Mouse (Mus musculus) gastrocnemius, adult 2 months (tissue): ENCODE data around the gene Cyp1b1. TPM values are rescaled to one million over a fixed set of nuclear protein-coding genes. Genes with fewer than 3 reads are reported as not detected.

Experiments used
- DNase-seq: peaks from one replicate; pipeline ENCODE4 v3.0.0; 2022
- H3K27ac ChIP-seq: fragments of 200-600 bp; 2 replicates; pipeline ENCODE4 v1.8.1; 2022; ENCODE audit warnings: mild to moderate bottlenecking
- H3K4me3 ChIP-seq: fragments of 200-600 bp; 2 replicates; pipeline ENCODE4 v1.8.1; 2022; ENCODE audit warnings: mild to moderate bottlenecking, moderate library complexity
- CTCF ChIP-seq: fragments of 200-600 bp; IDR thresholded peaks from 2 replicates; pipeline ENCODE4 v1.8.1; 2022; ENCODE audit warnings: antibody characterized with exemption, mild to moderate bottlenecking, moderate library complexity
- intact Hi-C: fragments of 180-260 bp; cut with DNase I; formaldehyde crosslinking; loops from one replicate; pipeline ENCODE4 v1.15.1; 2025
- total RNA-seq, 2 experiments: library from RNA; stranded (reverse); gene quantifications; 2 replicates each; pipeline ENCODE4 v1.2.3; 2021

Gene Cyp1b1
- total RNA-seq, 2 experiments from 2014 or later: 0.59 to 0.64 TPM

DNA sequence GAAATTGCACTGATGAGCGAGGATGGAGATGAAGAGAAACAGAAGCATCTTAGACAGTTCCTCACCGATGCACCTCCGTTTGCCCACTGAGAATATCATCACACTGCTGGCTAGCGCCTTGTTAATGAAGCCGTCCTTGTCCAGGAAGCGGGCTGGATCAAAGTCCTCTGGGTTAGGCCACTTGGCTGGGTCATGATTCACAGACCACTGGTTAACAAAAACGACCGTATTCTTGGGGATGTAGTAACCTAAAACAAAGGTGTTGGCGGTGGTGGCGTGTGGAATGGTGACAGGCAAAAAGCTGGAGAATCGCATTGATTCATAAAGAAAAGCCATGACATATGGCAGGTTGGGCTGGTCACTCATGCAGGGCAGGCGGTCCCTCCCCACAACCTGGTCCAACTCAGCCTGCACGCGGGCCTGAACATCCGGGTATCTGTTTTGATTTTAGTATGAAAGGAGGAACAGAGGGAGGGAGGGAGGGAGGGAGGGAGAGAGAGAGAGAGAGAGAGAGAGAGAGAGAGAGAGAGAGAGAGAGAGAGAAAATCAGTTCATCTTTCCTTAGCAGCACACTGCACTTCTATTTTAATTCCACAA is 4.5 kb downstream of the Cyp1b1 start:
- no peak overlapping the region for H3K4me3 ChIP-seq
- no peak for TF ChIP-seq CTCF

GRCm38 (mm10) chr17:79709718-79710117 is 5.1 kb downstream of the Cyp1b1 start:
- intact Hi-C loops: no loop called here
- TF ChIP-seq CTCF: no peak
- no peak overlapping the region for H3K4me3 ChIP-seq
- no peak overlapping the region for H3K27ac ChIP-seq
- no peak for DNase-seq

More for the DNA sequence above, 4.5 kb downstream of the Cyp1b1 start:
- intact Hi-C loops: no loop called here
- no peak overlapping the region for H3K27ac ChIP-seq
- DNase-seq: no peak

DNA sequence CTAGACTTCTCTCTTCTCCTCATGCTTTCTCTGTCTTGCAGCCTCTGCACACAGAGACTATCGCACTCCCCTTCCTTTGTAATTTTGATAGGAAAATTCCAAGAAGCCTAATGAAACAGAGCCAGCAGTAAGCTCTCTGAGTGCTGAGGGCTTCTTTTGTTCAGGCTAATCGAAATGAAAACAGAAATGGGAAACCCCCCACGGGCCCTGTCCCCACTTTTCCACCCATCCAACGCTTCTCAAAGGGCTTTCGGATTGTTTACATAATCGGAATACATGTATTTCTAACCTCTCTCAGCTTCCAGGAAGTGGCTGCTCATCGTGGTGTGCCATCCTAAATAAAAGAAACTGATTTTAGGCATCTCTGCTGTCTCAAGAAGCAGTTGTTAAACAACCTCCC is 6.7 kb downstream of the Cyp1b1 start:
- H3K27ac ChIP-seq: no peak overlapping the region
- H3K4me3 ChIP-seq: no peak overlapping the region
- intact Hi-C loops: no loop called here
- DNase-seq: no peak
- TF ChIP-seq CTCF: no peak

GRCm38 (mm10) chr17:79705671-79706455 is 9.0 kb downstream of the Cyp1b1 start:
- no peak overlapping the region for H3K4me3 ChIP-seq
- peak; percentile 32 for DNase-seq
- H3K27ac ChIP-seq: peak overlapping the region; percentile 17; the same call in 1 of the 2 replicates
- intact Hi-C loops: no loop called here
- no peak for TF ChIP-seq CTCF

DNA sequence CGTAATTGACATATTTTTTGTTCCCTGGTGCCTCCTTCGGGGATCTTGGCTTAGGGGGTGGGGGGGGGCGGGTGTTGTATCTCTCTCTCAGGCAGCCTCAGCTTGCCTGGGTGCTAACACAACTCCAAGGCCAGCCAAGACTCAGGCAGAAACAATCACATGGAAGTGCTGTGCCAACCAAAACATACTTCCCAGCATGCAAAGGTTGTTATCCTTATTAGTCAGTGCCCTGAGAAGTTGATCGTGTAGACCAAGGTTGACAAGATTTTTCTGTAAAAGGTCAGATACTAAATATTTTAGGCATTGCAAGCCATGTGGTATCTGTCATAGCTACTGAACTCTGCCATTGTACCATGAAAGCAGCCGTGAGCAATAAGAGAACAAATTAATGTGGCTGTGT is 14.0 kb downstream of the Cyp1b1 start:
- no peak for TF ChIP-seq CTCF
- intact Hi-C loops: no loop called here
- Histone ChIP-seq H3K27ac (no peak overlapping the region), H3K4me3 (no peak overlapping the region)
- DNase-seq: no peak

- intact Hi-C loops: loop anchor here (2.0 kb wide), 1 partner anchor 140 kb away; no protein-coding TSS in a partner anchor
- H3K4me3 ChIP-seq: no peak overlapping the region
- no peak for DNase-seq
- no peak overlapping the region for H3K27ac ChIP-seq
- TF ChIP-seq CTCF: peak; percentile 63
Observed at GRCm38 (mm10) chr17:79699197-79699596, 15.7 kb downstream of the Cyp1b1 start.

- H3K27ac ChIP-seq: no peak overlapping the region
- intact Hi-C loops: no loop called here
- TF ChIP-seq CTCF: no peak
- no peak overlapping the region for H3K4me3 ChIP-seq
- no peak for DNase-seq
Observed at GRCm38 (mm10) chr17:79695541-79695940, 19.3 kb downstream of the Cyp1b1 start.

DNA sequence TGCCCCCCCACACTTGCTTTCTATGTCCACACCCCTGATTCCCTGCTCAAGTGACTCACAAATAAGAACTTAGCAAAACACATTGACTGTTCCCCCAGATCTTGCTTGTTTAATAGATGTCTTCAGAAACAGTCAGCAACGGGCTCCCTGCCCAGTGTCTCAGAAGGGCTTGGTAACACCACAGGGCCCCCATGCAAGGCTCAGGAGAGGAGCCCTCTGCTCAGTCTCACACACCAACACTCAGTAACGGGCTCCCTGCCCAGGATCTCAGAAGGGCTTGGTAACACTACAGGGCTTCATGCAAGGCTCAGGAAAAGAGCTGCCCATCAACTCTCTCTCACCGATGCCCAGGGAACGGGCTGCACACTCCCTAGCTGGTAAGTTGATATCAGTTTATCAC is 19.8 kb downstream of the Cyp1b1 start:
- intact Hi-C loops: no loop called here

DNA sequence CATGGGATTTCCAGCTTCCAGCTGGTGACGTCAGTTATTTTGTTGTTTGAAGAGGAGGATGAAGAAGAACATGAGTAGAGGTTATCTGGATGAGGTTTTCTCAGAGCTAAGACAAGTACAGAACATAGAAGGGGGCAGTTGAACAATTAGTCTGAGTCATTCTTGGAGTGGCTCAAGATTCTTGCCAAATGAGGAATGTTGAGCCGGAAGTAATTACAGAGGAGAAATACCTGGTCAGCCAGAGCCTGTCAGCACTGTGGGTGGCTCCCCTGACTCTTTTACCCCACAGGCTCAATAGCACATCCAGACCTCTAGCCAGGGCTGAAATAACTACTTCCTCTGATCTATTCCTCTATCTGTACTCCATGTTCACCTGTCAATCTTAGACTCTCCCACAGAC is 44.0 kb downstream of the Cyp1b1 start:
- Histone ChIP-seq H3K4me3 (no peak overlapping the region), H3K27ac (no peak overlapping the region)
- intact Hi-C loops: no loop called here
- no peak for DNase-seq
- TF ChIP-seq CTCF: no peak

More for the DNA sequence above, 19.8 kb downstream of the Cyp1b1 start:
- no peak for DNase-seq
- TF ChIP-seq CTCF: no peak
- Histone ChIP-seq H3K27ac (no peak overlapping the region), H3K4me3 (no peak overlapping the region)

GRCm38 (mm10) chr17:79664106-79664417 is 50.8 kb downstream of the Cyp1b1 start:
- no peak overlapping the region for H3K4me3 ChIP-seq
- no peak for TF ChIP-seq CTCF
- no peak for DNase-seq
- no peak overlapping the region for H3K27ac ChIP-seq
- intact Hi-C loops: loop anchor here (5.0 to 10.0 kb wide), 3 partner anchors 53 to 518 kb away; partner anchors contain the start of gene Cyp1b1

- Histone ChIP-seq H3K4me3 (no peak overlapping the region), H3K27ac (no peak overlapping the region)
- peak; percentile 62 for TF ChIP-seq CTCF
- DNase-seq: no peak
- intact Hi-C loops: loop anchor here (5.0 to 10.0 kb wide), 3 partner anchors 54 to 519 kb away; partner anchors contain the start of gene Cyp1b1
Observed at GRCm38 (mm10) chr17:79663393-79664105, 51.3 kb downstream of the Cyp1b1 start.

- H3K4me3 ChIP-seq: no peak overlapping the region
- TF ChIP-seq CTCF: no peak
- no peak for DNase-seq
- intact Hi-C loops: loop anchor here (1.0 to 10.0 kb wide), 4 partner anchors 55 to 520 kb away; partner anchors contain the start of gene Cyp1b1
- no peak overlapping the region for H3K27ac ChIP-seq
Observed at GRCm38 (mm10) chr17:79661848-79662247, 53.0 kb downstream of the Cyp1b1 start.

- no peak overlapping the region for H3K27ac ChIP-seq
- TF ChIP-seq CTCF: peak; percentile 83
- DNase-seq: peak; percentile 67
- intact Hi-C loops: loop anchor here (1.0 to 10.0 kb wide), 4 partner anchors 56 to 521 kb away; partner anchors contain the start of gene Cyp1b1
- no peak overlapping the region for H3K4me3 ChIP-seq
Observed at GRCm38 (mm10) chr17:79661387-79661786, 53.5 kb downstream of the Cyp1b1 start.
